Mouse (Mus musculus) midbrain, embryonic 10.5 days (tissue): ENCODE measurements at regions not wholly inside any gene's neighbourhood (a gene's known extent, or its start where the extent isn't known, plus 50 kb on each side); places are given as distances from the start of the nearest gene placed in this dataset.

Experiments
- DNase-seq: peaks from one replicate; pipeline ENCODE4 v3.0.0-alpha.2; 2017; ENCODE audit warnings: low spot score
- H3K27ac ChIP-seq: fragments of 300-500 bp; sonication (generic); replicated peaks from 2 replicates; pipeline ENCODE4 v1.5.1; 2016; ENCODE audit warnings: mild to moderate bottlenecking
- H3K27me3 ChIP-seq: fragments of 300-500 bp; sonication (generic); 2 replicates; pipeline ENCODE4 v1.6.1; 2016; ENCODE audit warnings: low read depth, mild to moderate bottlenecking; ENCODE audit not compliant: poor library complexity, severe bottlenecking
- H3K36me3 ChIP-seq: fragments of 300-500 bp; sonication (generic); 2 replicates; pipeline ENCODE4 v1.6.1; 2016; ENCODE audit warnings: mild to moderate bottlenecking, moderate library complexity
- H3K4me1 ChIP-seq: fragments of 300-500 bp; sonication (generic); 2 replicates; pipeline ENCODE4 v1.6.1; 2016
- H3K4me3 ChIP-seq: fragments of 300-500 bp; sonication (generic); 2 replicates; pipeline ENCODE4 v1.5.1; 2016; ENCODE audit warnings: mild to moderate bottlenecking, moderate library complexity
- H3K9me3 ChIP-seq: fragments of 300-500 bp; sonication (generic); replicated peaks from 2 replicates; pipeline ENCODE4 v1.6.1; 2016; ENCODE audit warnings: mild to moderate bottlenecking
- WGBS: fragments of 180-500 bp; shearing (Covaris S2); methylation state at CpG from one replicate; pipeline ENCODE4 v1.1.7; 2016; 5-methylcytosine and 5-hydroxymethylcytosine counted together

DNA sequence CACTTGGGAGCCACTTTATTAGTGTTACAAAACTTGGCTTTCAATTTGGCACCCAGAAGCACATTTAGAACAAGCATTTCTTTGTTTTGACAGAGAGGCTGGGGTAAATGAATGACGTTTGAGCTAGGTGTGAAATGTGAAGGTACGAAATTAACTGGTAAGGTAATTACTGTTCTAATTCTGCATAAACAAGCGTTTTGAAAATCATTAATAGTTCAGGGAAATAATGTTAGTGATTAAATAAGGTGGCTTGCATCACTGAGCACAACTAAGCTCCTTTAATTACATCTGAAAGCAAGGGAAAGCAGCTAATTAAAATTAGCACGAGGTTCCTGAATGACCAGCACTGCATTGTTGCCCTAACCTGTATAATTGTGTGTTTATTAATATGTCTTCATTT, 529.9 kb upstream of the Pkn2 start:
- no peak overlapping the region for H3K4me3 ChIP-seq
- no peaks in the 10 kb centered on the region for H3K4me1 ChIP-seq
- WGBS, result 69% methylated on average over 4 of the region's 4 CpGs
- no peaks in the 10 kb centered on the region for H3K27me3 ChIP-seq
- H3K36me3 ChIP-seq, result no peaks in the 10 kb centered on the region
- DNase-seq, result no peak
- H3K9me3 ChIP-seq, result no peaks in the 10 kb centered on the region
- no peak overlapping the region for H3K27ac ChIP-seq

- DNase-seq, result no peak
- H3K4me3 ChIP-seq, result no peak overlapping the region
- no peaks in the 10 kb centered on the region for H3K9me3 ChIP-seq
- no peaks in the 10 kb centered on the region for H3K4me1 ChIP-seq
- no peak overlapping the region for H3K27ac ChIP-seq
- H3K36me3 ChIP-seq, result no peaks in the 10 kb centered on the region
- no peaks in the 10 kb centered on the region for H3K27me3 ChIP-seq
- 73% methylated on average over 2 of the region's 2 CpGs for WGBS
These were observed 517.2 kb upstream of the Pkn2 start for GRCm38 (mm10) chr3:143398966-143399365.

DNA sequence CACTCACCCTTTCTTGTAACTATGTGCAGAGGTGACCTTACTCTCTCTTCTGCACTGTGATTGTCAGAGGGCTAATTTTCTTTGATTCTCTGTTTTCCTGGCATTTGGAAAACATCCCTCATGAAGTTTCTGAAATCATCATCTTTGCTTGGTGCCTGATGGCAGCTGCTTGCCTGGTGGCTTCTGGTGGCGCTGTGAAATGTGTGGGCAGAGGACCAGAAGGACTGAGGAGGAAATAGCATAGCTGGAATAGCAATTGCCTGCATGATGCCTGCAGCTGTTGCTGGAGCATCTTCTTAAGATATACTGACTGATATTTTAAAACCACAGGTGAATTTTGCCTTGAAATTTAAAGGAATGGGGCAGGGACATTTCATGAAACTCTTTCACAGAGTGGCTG, 502.6 kb upstream of the Pkn2 start:
- Histone ChIP-seq H3K9me3 (no peaks in the 10 kb centered on the region), H3K27ac (no peak overlapping the region), H3K4me1 (peaks cover under 1% of the 10 kb centered on the region; the same call in 1 of the 2 replicates), H3K27me3 (no peaks in the 10 kb centered on the region), H3K4me3 (no peak overlapping the region), H3K36me3 (no peaks in the 10 kb centered on the region)
- WGBS, result 97% methylated on average over 1 of the region's 1 CpGs
- no peak for DNase-seq

- WGBS, result 23% methylated on average over 13 of the region's 13 CpGs
- Histone ChIP-seq H3K4me3 (no peak overlapping the region), H3K4me1 (peaks cover 4% of the 10 kb centered on the region; the same call in 1 of the 2 replicates), H3K36me3 (no peaks in the 10 kb centered on the region), H3K9me3 (no peaks in the 10 kb centered on the region), H3K27me3 (no peaks in the 10 kb centered on the region), H3K27ac (no peak overlapping the region)
- peak; percentile 81 for DNase-seq
These were observed 497.4 kb upstream of the Pkn2 start for GRCm38 (mm10) chr3:143379193-143379592.

DNA sequence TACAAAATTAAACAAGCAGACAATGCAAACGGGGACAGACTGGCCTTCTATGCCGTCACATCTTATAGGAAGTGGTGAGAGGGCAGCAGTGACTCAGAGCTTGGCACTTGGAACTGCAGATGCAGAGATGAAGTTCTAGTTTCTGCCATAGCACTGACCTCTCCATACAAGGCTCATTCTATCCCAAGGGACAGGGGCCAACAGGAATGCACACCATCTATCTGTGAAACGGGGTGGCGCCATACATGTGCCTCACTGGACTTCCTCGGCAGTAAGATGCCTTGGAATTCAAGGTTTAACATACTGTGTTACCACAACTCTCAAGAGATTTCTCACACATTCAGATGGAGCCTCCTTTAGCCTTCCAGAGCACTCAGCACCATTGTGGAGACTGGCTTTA, 495.6 kb upstream of the Pkn2 start:
- H3K27ac ChIP-seq, result no peak overlapping the region
- no peak for DNase-seq
- 91% methylated on average over 5 of the region's 5 CpGs for WGBS

GRCm38 (mm10) chr3:143375527-143376061, 493.8 kb upstream of the Pkn2 start:
- 74% methylated on average over 10 of the region's 10 CpGs for WGBS
- no peak for DNase-seq

More for the DNA sequence above, 495.6 kb upstream of the Pkn2 start:
- H3K4me3 ChIP-seq, result no peak overlapping the region
- no peaks in the 10 kb centered on the region for H3K27me3 ChIP-seq
- no peaks in the 10 kb centered on the region for H3K9me3 ChIP-seq
- no peaks in the 10 kb centered on the region for H3K36me3 ChIP-seq
- H3K4me1 ChIP-seq, result peaks cover 4% of the 10 kb centered on the region; the same call in 1 of the 2 replicates

DNA sequence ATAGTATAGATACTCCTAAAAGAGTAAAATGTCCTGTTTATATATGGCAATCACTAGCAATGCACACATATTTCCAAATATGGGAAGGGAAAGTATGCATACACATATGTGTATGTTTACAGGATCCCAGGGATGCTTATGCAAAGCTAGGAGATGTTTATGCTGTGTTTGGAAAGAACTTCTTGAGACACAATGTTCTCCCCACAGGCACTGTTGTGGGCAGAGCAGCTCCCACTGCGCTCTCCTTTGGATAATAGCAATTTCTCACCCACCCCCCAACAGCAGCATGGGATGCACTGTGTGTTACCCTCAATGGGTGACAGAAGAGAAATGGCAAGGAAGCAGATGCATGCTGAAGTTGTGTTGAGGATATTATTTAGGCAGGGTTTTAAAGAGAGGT, 491.7 kb upstream of the Pkn2 start:
- H3K36me3 ChIP-seq, result no peaks in the 10 kb centered on the region
- no peak for DNase-seq
- H3K9me3 ChIP-seq, result no peaks in the 10 kb centered on the region
- 96% methylated on average over 1 of the region's 1 CpGs for WGBS
- H3K4me1 ChIP-seq, result no peaks in the 10 kb centered on the region
- H3K4me3 ChIP-seq, result no peak overlapping the region
- H3K27me3 ChIP-seq, result no peaks in the 10 kb centered on the region
- H3K27ac ChIP-seq, result no peak overlapping the region

More at GRCm38 (mm10) chr3:143375527-143376061, 493.8 kb upstream of the Pkn2 start:
- no peaks in the 10 kb centered on the region for H3K9me3 ChIP-seq
- H3K27me3 ChIP-seq, result no peaks in the 10 kb centered on the region
- no peak overlapping the region for H3K27ac ChIP-seq
- H3K36me3 ChIP-seq, result no peaks in the 10 kb centered on the region
- H3K4me1 ChIP-seq, result peaks cover 4% of the 10 kb centered on the region; the same call in 1 of the 2 replicates
- no peak overlapping the region for H3K4me3 ChIP-seq

DNA sequence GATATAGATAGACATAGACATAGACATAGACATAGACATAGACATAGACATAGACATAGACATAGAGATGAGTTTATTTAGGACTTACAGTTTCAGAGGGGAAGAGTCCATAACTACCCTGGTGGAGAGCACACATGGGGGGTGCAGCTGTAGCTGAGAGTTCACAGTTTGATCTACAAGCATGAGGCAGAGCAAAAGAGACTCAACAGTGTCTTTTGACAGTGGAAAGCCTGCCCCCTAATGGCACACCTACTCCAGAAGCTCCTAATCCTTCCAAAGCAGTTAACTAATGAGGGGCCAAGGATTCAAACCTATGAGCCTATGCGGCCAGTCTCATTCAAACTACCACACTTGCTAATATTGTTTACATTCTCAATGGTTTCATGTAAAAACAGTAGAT, 487.2 kb upstream of the Pkn2 start:
- 94% methylated on average over 1 of the region's 1 CpGs for WGBS
- H3K27ac ChIP-seq, result no peak overlapping the region
- H3K4me1 ChIP-seq, result no peaks in the 10 kb centered on the region
- H3K27me3 ChIP-seq, result no peaks in the 10 kb centered on the region
- DNase-seq, result no peak
- H3K9me3 ChIP-seq, result no peaks in the 10 kb centered on the region
- H3K36me3 ChIP-seq, result no peaks in the 10 kb centered on the region
- no peak overlapping the region for H3K4me3 ChIP-seq

GRCm38 (mm10) chr3:143340032-143340431, 458.2 kb upstream of the Pkn2 start:
- no peaks in the 10 kb centered on the region for H3K36me3 ChIP-seq
- no peak for DNase-seq
- H3K27ac ChIP-seq, result no peak overlapping the region
- H3K9me3 ChIP-seq, result no peaks in the 10 kb centered on the region
- no peaks in the 10 kb centered on the region for H3K4me1 ChIP-seq
- 92% methylated on average over 7 of the region's 7 CpGs for WGBS
- no peak overlapping the region for H3K4me3 ChIP-seq
- H3K27me3 ChIP-seq, result no peaks in the 10 kb centered on the region

DNA sequence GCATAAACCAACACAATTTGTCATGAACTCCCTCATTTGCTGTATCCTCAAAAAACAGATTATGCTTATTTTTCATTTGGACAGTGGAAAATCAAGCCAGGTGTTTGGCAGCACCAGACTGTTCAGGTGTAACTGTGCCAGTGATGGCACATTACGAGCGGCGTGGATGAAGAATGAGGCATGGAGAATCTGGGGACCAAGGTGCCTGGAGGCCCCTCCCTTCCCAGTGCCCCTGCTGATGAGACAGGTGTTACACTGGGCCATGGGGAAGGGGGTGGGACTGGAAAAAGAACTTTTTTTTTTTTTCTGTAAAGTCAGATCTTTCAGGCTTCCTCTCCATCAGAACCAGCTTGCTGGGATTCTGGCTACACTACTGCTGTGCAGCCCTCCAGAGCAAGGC, 451.5 kb upstream of the Pkn2 start:
- no peak overlapping the region for H3K4me3 ChIP-seq
- no peaks in the 10 kb centered on the region for H3K4me1 ChIP-seq
- DNase-seq, result no peak
- WGBS, result 94% methylated on average over 3 of the region's 3 CpGs
- no peak overlapping the region for H3K27ac ChIP-seq
- no peaks in the 10 kb centered on the region for H3K36me3 ChIP-seq
- no peaks in the 10 kb centered on the region for H3K27me3 ChIP-seq
- H3K9me3 ChIP-seq, result no peaks in the 10 kb centered on the region

DNA sequence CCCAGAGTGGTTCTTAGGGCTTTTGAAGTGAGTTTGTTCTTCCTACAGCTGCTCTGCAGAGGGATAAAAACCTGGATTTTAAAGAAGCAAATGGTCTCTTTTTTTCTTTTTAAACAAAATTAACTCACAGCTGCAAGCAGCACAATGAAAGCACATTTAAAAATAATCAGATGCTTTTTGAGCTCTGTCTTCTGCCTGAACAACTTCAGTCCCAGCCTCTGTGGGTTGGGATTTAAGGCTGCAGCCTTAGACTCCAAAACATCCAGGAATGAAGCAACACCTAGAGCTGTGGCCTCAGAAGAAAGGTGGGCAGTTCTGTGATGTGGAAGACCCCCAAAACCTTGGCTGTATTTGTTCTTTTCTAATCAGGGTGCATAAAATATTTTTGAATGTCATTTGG, 446.7 kb upstream of the Pkn2 start:
- Histone ChIP-seq H3K4me3 (no peak overlapping the region), H3K9me3 (no peaks in the 10 kb centered on the region), H3K27ac (no peak overlapping the region), H3K27me3 (no peaks in the 10 kb centered on the region), H3K36me3 (no peaks in the 10 kb centered on the region), H3K4me1 (no peaks in the 10 kb centered on the region)
- no peak for DNase-seq

DNA sequence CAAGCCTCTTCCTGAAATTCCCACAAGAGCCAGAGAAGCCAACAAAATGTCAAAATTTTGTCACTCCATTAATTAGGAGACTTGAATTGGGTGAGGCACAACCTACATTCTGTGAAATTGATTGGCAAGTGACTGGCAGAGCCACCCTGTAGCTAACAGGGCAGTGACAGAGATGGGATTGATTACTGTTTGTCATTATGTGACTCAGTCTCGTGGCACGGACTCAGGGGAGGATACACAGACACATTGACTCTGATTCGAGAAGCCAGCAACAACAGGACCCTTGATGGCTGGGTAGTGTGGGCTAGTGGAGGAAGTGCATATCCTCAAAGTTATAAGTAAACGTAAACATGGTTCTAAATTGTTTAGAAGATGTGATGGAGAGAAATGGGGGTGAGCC, 445.8 kb upstream of the Pkn2 start:
- WGBS, result 86% methylated on average over 4 of the region's 4 CpGs
- H3K4me3 ChIP-seq, result no peak overlapping the region
- no peak for DNase-seq
- no peaks in the 10 kb centered on the region for H3K36me3 ChIP-seq
- peaks cover 5% of the 10 kb centered on the region for H3K4me1 ChIP-seq
- no peak overlapping the region for H3K27ac ChIP-seq
- no peaks in the 10 kb centered on the region for H3K27me3 ChIP-seq
- no peaks in the 10 kb centered on the region for H3K9me3 ChIP-seq

- Histone ChIP-seq H3K27me3 (no peaks in the 10 kb centered on the region), H3K27ac (no peak overlapping the region), H3K4me3 (no peak overlapping the region), H3K36me3 (no peaks in the 10 kb centered on the region), H3K4me1 (no peaks in the 10 kb centered on the region), H3K9me3 (no peaks in the 10 kb centered on the region)
- DNase-seq, result no peak
- WGBS, result 84% methylated on average over 7 of the region's 7 CpGs
These were observed 434.7 kb upstream of the Pkn2 start for GRCm38 (mm10) chr3:143316457-143316856.

DNA sequence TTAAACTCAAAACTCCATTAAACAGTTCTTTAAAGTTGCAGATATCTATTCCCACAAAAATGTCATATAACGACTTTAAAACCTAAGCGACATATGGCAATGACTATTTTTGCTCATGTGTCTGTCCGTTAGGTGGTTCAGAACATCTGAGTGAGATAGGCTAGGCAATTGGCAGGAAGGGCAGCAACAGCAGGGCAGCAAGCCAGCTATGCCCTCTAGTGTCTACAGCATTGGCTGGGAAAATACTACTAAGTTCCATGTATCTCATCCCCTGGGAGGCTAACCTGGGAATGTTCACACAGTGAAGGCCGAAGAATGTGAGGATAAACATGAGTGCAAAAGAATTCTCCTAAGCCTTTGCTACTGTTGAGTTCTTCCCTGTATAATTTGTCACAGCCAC, 410.0 kb upstream of the Pkn2 start:
- Histone ChIP-seq H3K36me3 (no peaks in the 10 kb centered on the region), H3K27ac (no peak overlapping the region), H3K4me3 (no peak overlapping the region), H3K9me3 (no peaks in the 10 kb centered on the region), H3K27me3 (no peaks in the 10 kb centered on the region), H3K4me1 (no peaks in the 10 kb centered on the region)
- DNase-seq, result no peak
- WGBS, result 88% methylated on average over 4 of the region's 4 CpGs
